Mouse (Mus musculus): ENCODE measurements at regions not wholly inside any gene's neighbourhood (a gene's known extent, or its start where the extent isn't known, plus 50 kb on each side); places are given as distances from the start of the nearest gene placed in this dataset.

- DNase-seq (ENCODE audit: low read depth, low spot score): peak; percentile 65
Measured at GRCm38 (mm10) chr3:11875816-11876215, 1540.3 kb upstream of the Gm38303 start.

GRCm38 (mm10) chr3:11869381-11869780 lies 1533.9 kb upstream of the Gm38303 start:
- no peak for DNase-seq (ENCODE audit: low read depth, low spot score)
